Mouse (Mus musculus) limb, embryonic 12.5 days (tissue): ENCODE data around the gene Olig2. TPM values are rescaled to one million over a fixed set of nuclear protein-coding genes. Genes with fewer than 3 reads are reported as not detected.

Experiments
- ATAC-seq: fragments of 200-750 bp; cut with Nextera tagmentation; 2 replicates; pipeline ENCODE4 v1.8.0; 2017; ENCODE audit warnings: low read depth, moderate TSS enrichment; ENCODE audit not compliant: insufficient number of reproducible peaks, insufficient read depth, low FRiP score, low TSS enrichment
- H3K27ac ChIP-seq: fragments of 300-500 bp; sonication (generic); 2 replicates; pipeline ENCODE4 v1.5.1; 2016; ENCODE audit warnings: mild to moderate bottlenecking, moderate library complexity
- H3K27me3 ChIP-seq: fragments of 300-500 bp; sonication (generic); 2 replicates; pipeline ENCODE4 v1.6.1; 2016; ENCODE audit warnings: mild to moderate bottlenecking, moderate library complexity
- H3K36me3 ChIP-seq: fragments of 300-500 bp; sonication (generic); 2 replicates; pipeline ENCODE4 v1.6.1; 2016; ENCODE audit warnings: mild to moderate bottlenecking, moderate library complexity
- H3K4me1 ChIP-seq: fragments of 300-500 bp; sonication (generic); replicated peaks from 2 replicates; pipeline ENCODE4 v1.6.1; 2016
- H3K4me2 ChIP-seq: fragments of 300-500 bp; sonication (generic); 2 replicates; pipeline ENCODE4 v1.6.1; 2016; ENCODE audit warnings: mild to moderate bottlenecking, moderate library complexity
- H3K4me3 ChIP-seq: fragments of 300-500 bp; sonication (generic); replicated peaks from 2 replicates; pipeline ENCODE4 v1.5.1; 2016; ENCODE audit warnings: mild to moderate bottlenecking
- H3K9ac ChIP-seq: fragments of 300-500 bp; sonication (generic); replicated peaks from 2 replicates; pipeline ENCODE4 v1.6.1; 2016; ENCODE audit warnings: mild to moderate bottlenecking, moderate library complexity
- H3K9me3 ChIP-seq: fragments of 300-500 bp; sonication (generic); 2 replicates; pipeline ENCODE4 v1.6.1; 2016; ENCODE audit warnings: mild to moderate bottlenecking, moderate library complexity
- WGBS: fragments of 180-500 bp; shearing (Covaris S2); methylation state at CpG from one replicate; pipeline ENCODE4 v1.1.7; 2016; 5-methylcytosine and 5-hydroxymethylcytosine counted together
- polyA plus RNA-seq: library from polyadenylated mRNA; unstranded; fragments of >200 nt; fragmentation: Nextera tagmentation; extraction: Ambion mirVana; gene quantifications from 2 replicates; pipeline ENCODE4 v1.2.1, GENCODE M21; 2016

Gene Olig2
- polyA plus RNA-seq, 1 experiment from 2014 or later, result not detected

DNA sequence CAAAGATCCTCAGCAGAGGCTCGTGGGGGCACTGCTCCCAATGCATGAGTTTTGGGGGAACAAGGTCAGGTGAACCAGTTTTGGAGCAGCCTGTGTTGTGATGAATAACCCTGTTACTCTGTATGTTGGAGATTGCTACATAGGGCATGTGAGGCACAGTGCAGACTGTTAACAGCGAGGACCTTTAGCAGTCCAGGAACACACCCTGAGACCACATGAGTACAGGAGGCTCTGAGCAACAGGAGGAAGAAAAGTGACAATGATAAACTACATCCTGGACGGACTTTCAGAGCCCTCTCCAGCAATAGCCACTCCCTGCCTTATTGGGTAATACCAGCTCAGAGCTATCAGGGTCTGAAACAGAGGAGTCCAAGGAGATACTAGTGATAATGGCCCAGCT lies 33.7 kb downstream of the Olig2 start:
- H3K9ac ChIP-seq, result no peak overlapping the region
- ATAC-seq, result no peak

DNA sequence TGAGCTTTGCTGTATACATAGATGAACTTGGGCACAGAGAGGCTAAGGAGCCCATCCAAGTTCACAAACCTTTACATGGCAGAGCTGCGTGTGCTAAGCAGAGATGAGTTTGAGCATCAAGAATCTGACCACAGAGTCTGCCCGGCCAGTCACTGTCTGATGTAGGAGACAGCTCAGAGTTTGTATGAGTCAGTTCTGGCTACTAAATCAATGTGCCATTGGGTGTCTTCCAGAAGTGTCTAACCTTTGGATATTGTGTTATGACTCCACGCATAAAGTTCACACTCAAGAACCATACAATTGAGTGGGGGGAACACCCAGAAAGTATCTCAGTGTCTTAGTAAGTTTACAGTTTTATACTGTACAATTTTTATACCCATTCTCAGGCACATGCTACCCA lies 35.6 kb downstream of the Olig2 start:
- no peak for ATAC-seq
- H3K27ac ChIP-seq, result no peak overlapping the region
- no peaks in the 10 kb centered on the region for H3K9me3 ChIP-seq
- H3K27me3 ChIP-seq, result peaks cover 94% of the 10 kb centered on the region
- no peak overlapping the region for H3K9ac ChIP-seq
- peaks cover 3% of the 10 kb centered on the region; the same call in 1 of the 2 replicates for H3K4me1 ChIP-seq
- H3K4me2 ChIP-seq, result no peak overlapping the region
- no peak overlapping the region for H3K4me3 ChIP-seq
- no peaks in the 10 kb centered on the region for H3K36me3 ChIP-seq
- 87% methylated on average over 3 of the region's 3 CpGs for WGBS

More for the DNA sequence above, 33.7 kb downstream of the Olig2 start:
- Histone ChIP-seq H3K4me1 (peaks cover 3% of the 10 kb centered on the region; the same call in 1 of the 2 replicates), H3K4me3 (no peak overlapping the region), H3K4me2 (no peak overlapping the region), H3K27ac (no peak overlapping the region), H3K9me3 (no peaks in the 10 kb centered on the region), H3K36me3 (no peaks in the 10 kb centered on the region), H3K27me3 (peaks cover 79% of the 10 kb centered on the region)
- 63% methylated on average over 3 of the region's 3 CpGs for WGBS

DNA sequence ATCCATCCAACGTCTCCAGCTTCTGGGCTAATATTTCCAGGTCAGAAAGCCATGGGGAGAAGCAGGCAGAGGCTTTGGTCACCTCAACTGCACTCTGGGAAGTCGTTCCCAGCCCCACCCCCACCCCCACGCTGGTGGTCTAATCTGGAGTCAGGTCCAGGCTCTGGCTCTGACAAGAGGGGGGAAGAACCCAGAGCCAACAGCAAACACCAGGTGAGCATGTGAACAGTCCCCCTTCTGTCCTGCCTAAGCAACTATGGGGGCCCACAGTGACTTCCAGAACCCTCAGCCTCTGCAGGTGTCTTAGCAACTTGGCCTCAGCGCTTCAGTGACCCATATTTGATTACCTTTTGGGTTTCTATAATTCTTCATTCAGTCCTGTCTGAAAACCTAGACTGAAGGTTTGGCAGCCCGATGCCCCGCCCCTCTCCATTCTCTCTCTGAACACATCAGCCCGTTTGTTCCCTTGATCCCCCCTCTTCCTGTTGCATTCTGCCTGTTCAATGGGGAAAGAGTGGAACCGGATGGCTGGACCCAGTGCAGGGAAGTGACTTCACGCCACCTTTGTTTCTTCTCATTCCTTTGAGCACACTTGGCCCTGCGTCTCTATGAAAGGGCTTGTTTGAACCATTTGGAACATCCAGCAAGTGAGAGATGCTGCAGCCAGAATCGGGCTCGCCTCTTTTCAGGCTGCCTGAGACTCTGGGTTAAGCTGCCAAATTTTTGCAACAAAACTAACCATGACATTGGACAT lies 37.4 kb downstream of the Olig2 start:
- Histone ChIP-seq H3K4me1 (peaks cover 3% of the 10 kb centered on the region; the same call in 1 of the 2 replicates), H3K9me3 (no peaks in the 10 kb centered on the region), H3K36me3 (no peaks in the 10 kb centered on the region), H3K4me3 (no peak overlapping the region), H3K27me3 (peaks cover 94% of the 10 kb centered on the region), H3K4me2 (no peak overlapping the region), H3K27ac (no peak overlapping the region), H3K9ac (no peak overlapping the region)
- 36% methylated on average over 12 of the region's 12 CpGs for WGBS
- ATAC-seq, result no peak

DNA sequence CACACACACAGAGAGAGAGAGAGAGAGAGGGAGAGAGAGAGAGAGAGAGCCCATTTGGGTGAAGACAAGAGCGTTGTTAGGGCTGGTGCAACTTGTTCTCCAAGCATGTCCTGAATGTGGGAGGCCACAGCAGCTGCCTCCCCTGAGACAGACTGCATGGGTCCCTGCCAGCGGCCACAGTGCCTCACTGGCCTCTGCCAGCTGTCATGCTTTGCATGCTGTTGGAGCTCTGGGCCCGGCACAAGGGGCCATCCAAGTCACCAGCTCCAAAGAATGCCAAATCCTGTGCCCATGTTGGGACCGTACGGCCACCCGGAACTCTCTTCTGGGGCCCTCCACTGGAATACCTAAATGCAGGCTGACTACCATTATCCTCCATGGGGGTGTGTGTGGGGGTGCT lies 40.7 kb downstream of the Olig2 start:
- ATAC-seq, result no peak
- no peak overlapping the region for H3K27ac ChIP-seq
- no peak overlapping the region for H3K4me2 ChIP-seq
- 79% methylated on average over 6 of the region's 6 CpGs for WGBS
- H3K9ac ChIP-seq, result no peak overlapping the region
- H3K36me3 ChIP-seq, result no peaks in the 10 kb centered on the region
- H3K9me3 ChIP-seq, result no peaks in the 10 kb centered on the region
- H3K4me1 ChIP-seq, result peaks cover 27% of the 10 kb centered on the region
- no peak overlapping the region for H3K4me3 ChIP-seq
- peaks cover 95% of the 10 kb centered on the region for H3K27me3 ChIP-seq

DNA sequence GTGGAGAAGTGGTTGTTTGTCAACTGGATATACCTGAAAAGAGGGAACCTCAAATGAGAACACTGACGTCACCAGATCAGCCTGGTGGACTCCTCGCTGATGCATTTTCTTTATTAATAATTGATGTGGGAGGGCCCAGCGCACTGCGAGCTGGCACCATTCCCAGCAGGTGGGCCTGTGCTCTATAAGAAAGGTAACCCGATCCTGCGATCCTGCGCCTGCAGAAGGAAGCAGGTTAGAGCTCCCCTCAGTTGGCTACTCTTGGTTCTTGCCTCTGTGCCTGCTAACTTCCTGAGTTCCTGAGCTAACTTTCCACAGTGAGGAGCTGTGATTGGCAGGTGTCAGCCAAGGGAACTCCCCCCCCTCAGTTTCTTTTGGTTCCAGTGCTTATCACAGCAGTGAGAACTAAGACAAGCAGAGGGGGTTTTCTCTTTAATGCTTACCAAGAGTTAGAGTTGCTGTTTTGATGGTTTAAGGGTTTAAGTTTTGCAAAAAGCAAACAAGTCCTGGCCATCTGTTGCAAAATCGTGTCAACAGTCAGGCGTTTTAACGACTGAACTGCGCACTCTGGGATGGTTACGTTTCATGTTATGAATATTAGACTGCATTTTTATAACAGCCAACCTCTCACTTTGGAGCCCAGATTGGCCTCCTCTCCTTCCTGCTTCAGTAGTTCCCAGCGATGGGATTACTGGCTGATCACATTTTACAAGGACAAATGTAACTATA lies 43.6 kb downstream of the Olig2 start:
- peaks cover 100% of the 10 kb centered on the region for H3K27me3 ChIP-seq
- no peak overlapping the region for H3K27ac ChIP-seq
- no peak overlapping the region for H3K9ac ChIP-seq
- no peak for ATAC-seq
- peak overlapping the region; percentile 81 for H3K4me2 ChIP-seq
- WGBS, result 10% methylated on average over 13 of the region's 13 CpGs
- no peaks in the 10 kb centered on the region for H3K36me3 ChIP-seq
- H3K4me3 ChIP-seq, result peak overlapping the region; percentile 44
- no peaks in the 10 kb centered on the region for H3K9me3 ChIP-seq
- peaks cover 34% of the 10 kb centered on the region for H3K4me1 ChIP-seq

DNA sequence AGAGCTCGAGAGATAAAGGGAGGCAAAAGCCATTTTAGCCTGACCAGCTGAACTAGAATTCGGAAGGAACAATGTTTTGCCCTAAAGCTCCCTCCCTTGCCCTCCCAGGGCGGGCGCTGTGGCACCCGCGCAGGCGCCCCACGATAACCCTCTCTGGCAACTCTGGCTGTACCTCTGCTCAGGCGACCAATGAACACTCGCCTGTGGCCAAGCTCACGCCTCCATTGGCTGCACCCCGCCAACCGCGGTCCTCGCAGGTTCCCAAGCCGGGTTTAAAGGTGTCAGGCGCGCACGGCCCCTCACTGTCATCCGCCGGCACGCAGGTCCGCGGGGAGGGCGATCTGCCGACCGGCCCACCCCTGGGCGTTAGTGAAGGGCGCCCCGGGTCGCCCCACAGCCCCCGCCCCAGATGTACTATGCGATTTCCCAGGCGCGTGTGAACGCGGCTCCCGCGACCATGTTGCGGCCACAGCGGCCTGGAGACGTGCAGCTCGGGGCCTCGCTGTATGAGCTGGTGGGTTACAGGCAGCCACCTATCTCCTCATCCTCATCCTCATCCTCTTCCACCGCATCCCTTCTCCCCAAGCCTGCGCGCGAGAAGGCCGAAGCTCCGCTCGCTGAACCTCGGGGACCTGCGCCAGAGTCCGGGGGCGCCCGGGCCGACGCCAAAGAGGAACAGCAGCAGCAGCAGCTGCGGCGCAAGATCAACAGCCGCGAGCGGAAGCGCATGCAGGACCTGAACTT lies 44.4 kb downstream of the Olig2 start, which contains the start of gene Olig1:
Gene Olig1 (plus strand): TSS at position 305 of the 744 bp plus-strand sequence.
- Histone ChIP-seq H3K4me3 (peak within 1 kb of the TSS; percentile 44), H3K9ac (peak within 1 kb of the TSS; percentile 50; the same call in 1 of the 2 replicates), H3K9me3 (no peaks in the 10 kb centered on the region), H3K27ac (no peak within 1 kb of the TSS), H3K4me1 (peaks cover 34% of the 10 kb centered on the region), H3K27me3 (peaks cover 100% of the 10 kb centered on the region), H3K4me2 (peak within 1 kb of the TSS; percentile 81), H3K36me3 (no peaks in the 10 kb centered on the region)
- peak; percentile 73; the same call in 1 of the 2 replicates for ATAC-seq
- WGBS, result under 1% methylated on average over 63 of the region's 64 CpGs

DNA sequence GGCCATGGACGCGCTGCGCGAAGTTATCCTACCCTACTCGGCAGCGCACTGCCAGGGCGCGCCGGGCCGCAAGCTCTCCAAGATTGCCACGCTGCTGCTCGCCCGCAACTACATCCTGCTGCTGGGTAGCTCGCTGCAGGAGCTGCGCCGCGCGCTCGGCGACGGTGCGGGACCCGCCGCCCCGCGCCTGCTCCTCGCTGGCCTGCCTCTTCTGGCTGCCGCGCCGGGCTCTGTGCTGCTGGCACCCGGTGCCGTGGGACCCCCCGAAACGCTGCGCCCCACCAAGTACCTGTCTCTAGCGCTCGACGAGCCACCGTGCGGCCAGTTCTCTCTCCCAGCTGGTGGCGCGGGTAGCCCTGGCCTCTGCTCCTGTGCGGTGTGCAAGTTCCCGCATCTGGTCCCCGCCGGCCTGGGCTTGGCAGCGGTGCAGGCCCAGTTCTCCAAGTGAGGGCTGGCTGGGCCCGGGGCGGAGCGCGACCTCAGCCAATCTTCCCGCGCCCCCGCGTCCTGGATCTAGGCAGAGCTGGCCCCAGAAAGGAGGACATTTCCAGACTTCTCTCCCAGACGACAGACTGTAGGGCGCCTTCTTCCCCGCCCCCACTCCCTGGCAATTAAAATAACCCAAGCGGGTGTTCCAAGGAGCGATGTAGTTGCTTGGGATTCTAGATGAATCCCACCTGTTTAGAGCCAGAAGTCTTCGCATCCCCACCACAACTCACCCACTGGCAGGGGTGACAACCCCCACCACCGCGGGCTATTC lies 45.1 kb downstream of the Olig2 start:
- Histone ChIP-seq H3K27me3 (peaks cover 100% of the 10 kb centered on the region), H3K4me1 (peaks cover 34% of the 10 kb centered on the region), H3K27ac (no peak overlapping the region), H3K9me3 (no peaks in the 10 kb centered on the region), H3K4me2 (peak overlapping the region; percentile 81), H3K36me3 (no peaks in the 10 kb centered on the region), H3K4me3 (peak overlapping the region; percentile 44), H3K9ac (peak overlapping the region; percentile 50; the same call in 1 of the 2 replicates)
- no peak for ATAC-seq
- under 1% methylated on average over 63 of the region's 63 CpGs for WGBS

DNA sequence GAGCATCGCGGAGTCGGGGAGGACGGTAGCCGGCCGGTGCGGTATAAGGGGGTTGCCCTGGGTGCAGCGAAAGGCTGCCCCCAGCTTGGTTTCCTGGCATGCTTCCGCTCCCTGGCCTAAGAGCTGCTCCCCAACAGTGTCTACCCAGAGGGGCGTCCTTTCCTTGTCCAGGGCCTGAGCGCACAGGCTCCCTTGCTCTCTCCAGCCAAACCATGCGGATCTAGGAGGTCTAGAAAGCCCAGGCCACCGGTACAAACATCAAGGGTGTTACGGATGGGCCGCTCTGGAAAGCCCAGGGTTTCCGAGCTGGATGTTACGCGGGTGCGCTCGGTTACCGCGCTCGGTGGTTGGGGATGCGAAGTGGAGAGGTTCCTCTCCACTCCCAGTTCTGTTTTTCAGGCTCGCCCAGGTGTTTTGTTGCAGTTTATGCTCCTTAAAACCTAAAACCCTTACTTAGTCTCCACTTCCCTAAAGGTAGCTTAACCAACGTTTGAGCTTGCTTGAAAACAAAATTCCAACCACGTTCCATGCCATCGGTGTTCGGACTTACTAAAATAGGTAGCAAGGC lies 45.8 kb downstream of the Olig2 start:
- Histone ChIP-seq H3K4me2 (peak overlapping the region; percentile 81), H3K27ac (no peak overlapping the region), H3K9ac (peak overlapping the region; percentile 50; the same call in 1 of the 2 replicates), H3K4me1 (peaks cover 34% of the 10 kb centered on the region), H3K27me3 (peaks cover 98% of the 10 kb centered on the region), H3K4me3 (peak overlapping the region; percentile 44), H3K36me3 (no peaks in the 10 kb centered on the region), H3K9me3 (no peaks in the 10 kb centered on the region)
- ATAC-seq, result peak; percentile 8; the same call in 1 of the 2 replicates
- WGBS, result 2% methylated on average over 29 of the region's 29 CpGs

DNA sequence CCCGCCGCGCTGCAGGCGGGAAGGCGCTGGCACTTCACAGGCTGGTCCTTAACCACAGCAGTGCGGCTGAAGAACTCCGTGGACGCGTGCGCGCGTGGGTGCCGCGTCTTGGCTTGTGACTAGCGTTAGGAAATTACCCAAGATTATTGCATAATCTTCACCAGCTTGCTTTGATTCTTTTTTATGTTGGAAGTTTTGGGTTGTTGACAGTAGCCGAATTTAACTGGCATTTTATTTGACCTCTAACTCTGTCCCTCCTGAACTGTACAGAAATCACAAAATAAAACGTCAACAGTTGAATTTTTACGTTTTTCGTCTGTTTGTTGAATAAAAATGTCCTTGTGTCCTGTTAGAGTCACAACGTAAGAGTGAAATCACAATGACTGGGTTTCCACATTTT lies 46.4 kb downstream of the Olig2 start:
- ATAC-seq, result no peak
- peak overlapping the region; percentile 44 for H3K4me3 ChIP-seq
- 3% methylated on average over 20 of the region's 20 CpGs for WGBS

More for the DNA sequence above, 46.4 kb downstream of the Olig2 start:
- Histone ChIP-seq H3K4me1 (peaks cover 34% of the 10 kb centered on the region), H3K27ac (no peak overlapping the region), H3K4me2 (peak overlapping the region; percentile 26), H3K9ac (no peak overlapping the region), H3K9me3 (no peaks in the 10 kb centered on the region), H3K36me3 (no peaks in the 10 kb centered on the region), H3K27me3 (peaks cover 98% of the 10 kb centered on the region)
